Mouse (Mus musculus): ENCODE data around the gene Mvk.

Mvk gene

GRCm38 (mm10) chr5:114443566-114444367 is at the start of gene Mvk, which contains the start of gene Mmab:
Gene Mvk, plus strand, starts transcription at chr5:114444269.
Gene Mmab, minus strand, starts transcription at chr5:114444060.
- POLR2A ChIA-PET, result interaction anchor here (0.5 to 3.4 kb wide), 67 partner anchors 8 to 1926 kb away, joined by 3 to 31 read pairs (median 4); partner anchors contain the start of genes Fam222a (in 2 of the 4), 2210016L21Rik (in 1 of the 4), Alkbh2 (in 1 of the 4) and Ankrd13a (in 1 of the 4)
- CTCF ChIA-PET, result interaction anchor here in 3 of 4 experiments (0.5 to 1.8 kb wide), 21 partner anchors 9 to 415 kb away, joined by 3 to 12 read pairs (median 3); partner anchors contain the start of gene Fam222a (in 1 of the 3)

DNA sequence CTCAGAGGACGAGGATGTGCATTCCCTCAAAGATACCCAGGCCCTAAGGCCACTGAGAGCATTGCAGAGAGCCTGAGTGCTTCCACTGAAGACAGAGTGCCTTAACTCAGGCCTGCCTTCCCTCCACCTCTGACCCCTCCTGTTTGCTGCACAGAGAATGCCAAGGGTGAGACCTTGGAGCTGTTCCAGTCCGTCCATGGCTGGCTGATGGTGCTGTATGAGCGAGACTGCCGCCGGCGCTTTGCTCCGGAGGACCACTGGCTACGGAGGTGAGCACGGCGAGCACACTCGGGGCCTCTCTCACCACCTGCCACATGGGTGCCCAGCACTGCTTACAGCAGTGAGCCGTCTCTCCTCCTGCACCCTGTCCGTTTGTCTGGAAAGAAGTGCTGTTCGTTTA is 37.5 kb upstream of the Mvk start:
- ChIA-PET POLR2A (interaction anchor here in 1 of 4 experiments (0.8 to 1.6 kb wide), 4 partner anchors 11 to 77 kb away, joined by 3 to 7 read pairs (median 3); partner anchors contain the start of genes Mmab and Mvk), CTCF (interaction anchor here in 3 of 4 experiments (0.5 to 1.3 kb wide), 7 partner anchors 23 to 476 kb away, joined by 3 to 5 read pairs (median 3); no protein-coding TSS in a partner anchor)

DNA sequence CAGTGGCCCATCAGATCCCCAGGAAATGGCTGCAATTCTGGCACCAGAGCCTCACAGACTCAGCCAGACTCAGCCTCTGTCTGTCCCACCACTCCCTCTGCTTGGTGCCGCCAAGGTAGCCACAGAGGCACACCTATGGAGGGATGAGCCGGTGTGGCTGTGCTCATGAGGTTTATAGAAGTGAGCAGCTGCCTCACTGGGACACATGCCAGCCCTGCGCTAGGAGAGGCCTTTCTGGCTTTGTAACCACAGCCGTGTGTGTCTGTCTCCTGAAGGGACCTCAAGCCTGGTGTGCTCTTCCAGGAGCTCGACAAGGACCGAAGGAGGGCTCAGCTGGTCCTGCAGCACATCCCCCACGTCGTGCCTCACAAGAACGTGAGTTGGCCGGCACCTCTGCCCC is 36.8 kb upstream of the Mvk start:
- CTCF ChIA-PET, result interaction anchor here in 1 of 4 experiments (0.6 to 1.0 kb wide), 3 partner anchors 24 to 135 kb away, joined by 3 read pairs; no protein-coding TSS in a partner anchor

GRCm38 (mm10) chr5:114407810-114408209 is 36.3 kb upstream of the Mvk start:
- CTCF ChIA-PET, result interaction anchor here in 1 of 4 experiments (1.0 kb wide), 1 partner anchor 99 kb away, joined by 3 read pairs; no protein-coding TSS in a partner anchor
- POLR2A ChIA-PET, result interaction anchor here in 3 of 4 experiments (0.5 to 1.7 kb wide), 6 partner anchors 10 to 141 kb away, joined by 3 to 7 read pairs (median 4); no protein-coding TSS in a partner anchor

More for the DNA sequence above, 36.8 kb upstream of the Mvk start:
- POLR2A ChIA-PET, result interaction anchor here (0.6 to 1.7 kb wide), 6 partner anchors 10 to 172 kb away, joined by 3 to 7 read pairs (median 3); no protein-coding TSS in a partner anchor

GRCm38 (mm10) chr5:114408846-114409245 is 35.2 kb upstream of the Mvk start:
- CTCF ChIA-PET, result interaction anchor here in 1 of 4 experiments (0.6 kb wide), 1 partner anchor 54 kb away, joined by 3 read pairs; no protein-coding TSS in a partner anchor

GRCm38 (mm10) chr5:114410429-114410828 is 33.6 kb upstream of the Mvk start:
- POLR2A ChIA-PET, result interaction anchor here in 3 of 4 experiments (0.5 to 1.5 kb wide), 13 partner anchors 10 to 132 kb away, joined by 3 to 7 read pairs (median 3); partner anchors contain the start of genes Mmab (in 1 of the 3) and Mvk (in 1 of the 3)
- CTCF ChIA-PET, result interaction anchor here in 2 of 4 experiments (0.7 to 1.1 kb wide), 2 partner anchors 51 to 137 kb away, joined by 3 read pairs; partner anchors contain the start of gene Foxn4 (in 1 of the 2)

More at GRCm38 (mm10) chr5:114408846-114409245, 35.2 kb upstream of the Mvk start:
- POLR2A ChIA-PET, result interaction anchor here in 1 of 4 experiments (1.0 to 1.7 kb wide), 4 partner anchors 9 to 129 kb away, joined by 3 to 7 read pairs (median 4); no protein-coding TSS in a partner anchor

GRCm38 (mm10) chr5:114412361-114412998 is 31.6 kb upstream of the Mvk start:
- ChIA-PET CTCF (no interaction called here), POLR2A (interaction anchor here in 3 of 4 experiments (0.6 to 1.3 kb wide), 4 partner anchors 9 to 611 kb away, joined by 3 to 4 read pairs (median 3); no protein-coding TSS in a partner anchor)

GRCm38 (mm10) chr5:114413067-114413735 is 30.9 kb upstream of the Mvk start:
- POLR2A ChIA-PET, result interaction anchor here in 2 of 4 experiments (0.7 to 1.3 kb wide), 2 partner anchors 8 to 89 kb away, joined by 4 to 7 read pairs; no protein-coding TSS in a partner anchor
- CTCF ChIA-PET, result no interaction called here

DNA sequence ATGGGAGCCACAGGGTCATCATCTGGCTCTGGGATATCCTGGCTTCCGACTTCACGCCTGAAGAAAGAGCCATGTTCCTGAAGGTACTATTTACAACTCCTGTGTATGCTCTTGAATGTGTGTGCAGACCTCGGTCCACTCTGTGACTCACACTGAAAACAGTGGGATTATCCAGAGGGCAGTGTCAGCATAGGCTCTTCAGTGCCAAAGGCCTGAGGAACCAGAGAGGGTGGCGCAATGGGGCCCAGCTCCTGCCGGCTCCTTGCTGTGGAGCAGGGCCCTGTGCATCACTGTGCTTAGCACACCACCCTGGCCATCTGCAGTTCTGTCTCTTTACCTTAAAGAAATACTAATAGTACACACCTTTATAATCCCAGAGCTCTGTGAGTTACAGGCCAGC is 28.5 kb upstream of the Mvk start:
- ChIA-PET POLR2A (interaction anchor here in 1 of 4 experiments (1.8 kb wide), 1 partner anchor 45 kb away, joined by 4 read pairs; no protein-coding TSS in a partner anchor), CTCF (no interaction called here)

- ChIA-PET CTCF (interaction anchor here in 1 of 4 experiments (0.6 kb wide), 1 partner anchor 125 kb away, joined by 6 read pairs; no protein-coding TSS in a partner anchor), POLR2A (interaction anchor here in 3 of 4 experiments (0.7 to 5.0 kb wide), 7 partner anchors 8 to 240 kb away, joined by 3 to 28 read pairs (median 3); partner anchors contain the start of genes Kctd10 (in 1 of the 3), Mmab (in 1 of the 3), Mvk (in 1 of the 3) and Ube3b (in 1 of the 3))
Observed at GRCm38 (mm10) chr5:114416855-114417254, 27.2 kb upstream of the Mvk start.

DNA sequence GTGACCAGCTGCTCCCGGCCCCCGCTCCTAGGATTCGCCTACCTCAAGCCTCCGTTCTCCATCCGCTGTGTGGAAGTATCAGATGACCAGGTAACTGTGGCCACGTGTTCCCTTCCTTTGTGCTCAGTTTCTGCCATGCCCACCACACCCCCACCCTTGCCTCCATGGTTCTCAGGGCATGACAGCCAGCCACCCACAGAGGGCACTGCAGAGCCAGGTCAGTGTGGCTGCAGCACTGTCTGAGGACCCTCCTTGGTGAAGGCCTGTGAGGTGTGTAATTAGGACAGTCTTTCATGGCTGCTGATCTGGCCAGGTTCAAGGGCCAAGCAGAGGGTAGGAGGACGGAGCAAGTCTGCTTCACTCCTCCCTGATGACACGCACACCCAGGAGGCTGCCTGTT is 25.5 kb upstream of the Mvk start:
- ChIA-PET POLR2A (interaction anchor here in 3 of 4 experiments (0.7 to 5.0 kb wide), 6 partner anchors 11 to 145 kb away, joined by 3 to 28 read pairs (median 3); partner anchors contain the start of genes Foxn4 (in 1 of the 3), Mmab (in 1 of the 3) and Mvk (in 1 of the 3)), CTCF (interaction anchor here in 3 of 4 experiments (0.9 to 1.6 kb wide), 3 partner anchors 14 to 103 kb away, joined by 3 to 4 read pairs (median 4); no protein-coding TSS in a partner anchor)

DNA sequence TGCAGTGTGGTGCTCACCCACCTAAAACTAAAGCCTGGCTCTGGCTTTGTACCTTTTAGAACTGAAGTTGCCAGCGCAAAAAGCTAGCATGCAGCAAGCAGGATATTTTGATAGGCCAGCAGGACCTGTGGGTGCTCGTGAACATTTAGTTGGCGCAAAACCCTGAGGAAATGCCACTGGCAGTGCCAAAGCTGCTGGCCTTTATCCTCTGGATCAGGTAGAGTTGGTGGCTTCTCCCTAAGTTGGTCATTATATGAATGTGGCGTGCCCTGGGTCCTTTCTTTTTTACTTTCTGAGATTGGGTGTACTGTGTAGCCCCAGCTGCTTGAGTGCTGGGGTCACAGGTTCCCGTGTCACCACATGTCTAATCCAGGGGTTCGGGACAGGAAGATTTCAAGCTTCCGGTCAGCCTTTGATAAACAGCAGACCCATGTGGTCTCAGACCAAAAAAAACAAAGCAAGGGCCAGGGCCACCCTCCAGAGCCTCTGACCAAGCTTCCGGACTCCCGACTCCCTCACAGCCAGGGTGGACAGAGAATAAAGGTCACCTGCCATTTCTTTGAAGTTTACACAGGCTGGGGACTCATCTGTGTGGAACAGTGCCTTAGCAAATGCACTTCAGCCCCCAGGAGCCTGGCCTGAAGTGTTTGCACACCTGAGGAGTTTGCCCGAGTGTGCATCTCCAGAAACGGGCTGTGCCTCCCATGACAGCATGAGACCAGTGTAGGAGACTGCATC is 22.3 kb upstream of the Mvk start:
- POLR2A ChIA-PET, result interaction anchor here in 3 of 4 experiments (0.8 to 5.0 kb wide), 14 partner anchors 9 to 146 kb away, joined by 3 to 28 read pairs (median 4); partner anchors contain the start of genes Mmab (in 3 of the 3), Mvk (in 3 of the 3) and Fam222a (in 1 of the 3)
- CTCF ChIA-PET, result interaction anchor here in 2 of 4 experiments (0.5 to 2.3 kb wide), 5 partner anchors 38 to 608 kb away, joined by 3 to 5 read pairs (median 4); no protein-coding TSS in a partner anchor

DNA sequence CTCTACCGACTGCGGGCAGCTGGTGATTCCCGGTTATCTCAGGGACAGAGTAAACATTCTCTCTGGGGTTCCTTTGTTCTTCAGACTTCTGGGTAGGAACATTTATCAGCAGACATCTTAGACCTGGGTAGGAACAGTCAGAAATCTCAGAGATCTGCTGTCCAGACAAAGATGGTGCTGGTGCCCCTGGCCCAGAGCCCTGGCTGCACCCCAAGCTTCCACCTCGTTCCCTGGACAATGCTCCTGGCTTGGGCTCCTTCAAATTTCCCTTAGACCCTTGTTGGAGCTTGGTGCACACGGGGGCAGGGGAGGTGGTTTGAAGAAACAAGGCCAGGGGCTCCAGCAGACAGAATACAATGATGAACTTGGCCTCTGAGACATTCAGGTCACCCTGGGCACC is 21.5 kb upstream of the Mvk start:
- ChIA-PET CTCF (interaction anchor here in 1 of 4 experiments (0.9 to 1.2 kb wide), 3 partner anchors 40 to 175 kb away, joined by 3 to 4 read pairs (median 3); no protein-coding TSS in a partner anchor), POLR2A (interaction anchor here in 2 of 4 experiments (0.9 to 2.0 kb wide), 5 partner anchors 9 to 246 kb away, joined by 3 to 5 read pairs (median 4); partner anchors contain the start of gene Mmab (in 1 of the 2))

- POLR2A ChIA-PET, result interaction anchor here in 3 of 4 experiments (1.3 to 1.9 kb wide), 4 partner anchors 13 to 20 kb away, joined by 3 to 5 read pairs (median 4); partner anchors contain the start of genes Mmab (in 2 of the 3) and Mvk (in 2 of the 3)
- CTCF ChIA-PET, result interaction anchor here in 2 of 4 experiments (0.6 kb wide), 2 partner anchors 85 to 1225 kb away, joined by 5 read pairs; no protein-coding TSS in a partner anchor
Observed at GRCm38 (mm10) chr5:114423961-114424360, 20.1 kb upstream of the Mvk start.

DNA sequence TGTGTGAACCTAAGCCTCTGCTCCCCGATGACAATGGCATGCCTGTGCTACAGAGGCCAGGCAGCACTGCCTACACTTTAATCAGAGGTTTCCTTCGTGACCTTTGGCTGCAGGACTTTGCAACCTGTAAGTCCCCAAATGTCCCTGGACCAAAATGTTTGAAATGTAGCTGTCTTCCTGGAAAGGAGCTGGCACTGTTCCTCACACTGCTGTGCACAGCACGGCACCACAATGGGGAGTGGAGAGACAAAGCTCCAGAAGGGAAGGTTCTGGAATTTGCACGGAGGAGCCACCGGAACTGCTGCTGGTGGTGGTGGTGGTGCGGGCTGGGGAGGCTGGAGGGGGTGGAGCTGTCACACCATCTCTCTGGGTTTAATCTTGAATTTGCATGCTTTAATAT is 17.3 kb upstream of the Mvk start:
- ChIA-PET CTCF (no interaction called here), POLR2A (interaction anchor here in 1 of 4 experiments (0.9 kb wide), 1 partner anchor 9 kb away, joined by 4 read pairs; no protein-coding TSS in a partner anchor)

DNA sequence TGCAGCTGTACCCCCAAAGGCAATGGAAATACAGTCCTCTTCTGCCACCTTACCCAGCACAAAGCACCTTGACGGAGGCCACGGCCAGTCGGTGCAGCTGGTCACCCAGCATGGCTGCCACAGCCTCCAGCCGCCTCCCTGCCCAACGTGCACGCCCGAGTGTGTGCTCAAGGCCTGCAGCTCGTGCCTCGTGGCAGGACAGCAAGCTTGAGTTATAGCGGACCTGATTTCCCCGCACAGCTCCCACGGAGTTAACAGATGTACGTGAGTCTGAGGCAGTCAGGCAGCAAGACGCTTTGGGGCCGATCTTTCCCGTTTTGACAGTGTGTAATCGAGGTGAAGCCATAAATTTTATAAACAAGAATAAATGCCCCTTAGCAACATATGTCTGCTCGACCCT is 15.4 kb upstream of the Mvk start:
- CTCF ChIA-PET, result no interaction called here
- POLR2A ChIA-PET, result interaction anchor here in 1 of 4 experiments (1.0 to 1.2 kb wide), 4 partner anchors 8 to 33 kb away, joined by 3 to 4 read pairs (median 3); partner anchors contain the start of genes Mmab and Mvk

Data from embryonic stem cell, embryonic (primary cell).